Mouse (Mus musculus) limb, embryonic 15.5 days (tissue): ENCODE data around the gene Arap2. TPM values are rescaled to one million over a fixed set of nuclear protein-coding genes. Genes with fewer than 3 reads are reported as not detected.

Experiments used
- ATAC-seq: fragments of 200-750 bp; cut with Nextera tagmentation; 2 replicates; pipeline ENCODE4 v1.8.0; 2017; ENCODE audit warnings: low read depth, moderate TSS enrichment; ENCODE audit not compliant: insufficient number of reproducible peaks, low FRiP score, low TSS enrichment
- H3K27ac ChIP-seq: fragments of 300-500 bp; sonication (generic); 2 replicates; pipeline ENCODE4 v1.5.1; 2015; ENCODE audit warnings: moderate library complexity, mild to moderate bottlenecking, inconsistent platforms
- H3K27me3 ChIP-seq: fragments of 300-500 bp; sonication (generic); 2 replicates; pipeline ENCODE4 v1.6.1; 2015; ENCODE audit warnings: inconsistent platforms
- H3K36me3 ChIP-seq: fragments of 300-500 bp; sonication (generic); 2 replicates; pipeline ENCODE4 v1.6.1; 2015; ENCODE audit warnings: inconsistent platforms
- H3K4me1 ChIP-seq: fragments of 300-500 bp; sonication (generic); 2 replicates; pipeline ENCODE4 v1.6.1; 2015; ENCODE audit warnings: inconsistent platforms
- H3K4me2 ChIP-seq: fragments of 300-500 bp; sonication (generic); 2 replicates; pipeline ENCODE4 v1.6.1; 2015; ENCODE audit warnings: mild to moderate bottlenecking, inconsistent platforms
- H3K4me3 ChIP-seq: fragments of 300-500 bp; sonication (generic); 2 replicates; pipeline ENCODE4 v1.5.1; 2015; ENCODE audit warnings: mild to moderate bottlenecking, inconsistent platforms
- H3K9ac ChIP-seq: fragments of 300-500 bp; sonication (generic); 2 replicates; pipeline ENCODE4 v1.6.1; 2015; ENCODE audit warnings: inconsistent platforms
- H3K9me3 ChIP-seq: fragments of 300-500 bp; sonication (generic); 2 replicates; pipeline ENCODE4 v1.6.1; 2016; ENCODE audit warnings: inconsistent platforms
- WGBS: fragments of 180-500 bp; shearing (Covaris S2); methylation state at CpG from one replicate; pipeline ENCODE4 v1.1.7; 2015; 5-methylcytosine and 5-hydroxymethylcytosine counted together
- polyA plus RNA-seq: library from polyadenylated mRNA; unstranded; fragments of >200 nt; fragmentation: Nextera tagmentation; extraction: Ambion mirVana; gene quantifications from 2 replicates; pipeline ENCODE4 v1.2.1, GENCODE M21; 2015

Arap2 gene
- polyA plus RNA-seq, 1 experiment from 2014 or later = 12.0 TPM

DNA sequence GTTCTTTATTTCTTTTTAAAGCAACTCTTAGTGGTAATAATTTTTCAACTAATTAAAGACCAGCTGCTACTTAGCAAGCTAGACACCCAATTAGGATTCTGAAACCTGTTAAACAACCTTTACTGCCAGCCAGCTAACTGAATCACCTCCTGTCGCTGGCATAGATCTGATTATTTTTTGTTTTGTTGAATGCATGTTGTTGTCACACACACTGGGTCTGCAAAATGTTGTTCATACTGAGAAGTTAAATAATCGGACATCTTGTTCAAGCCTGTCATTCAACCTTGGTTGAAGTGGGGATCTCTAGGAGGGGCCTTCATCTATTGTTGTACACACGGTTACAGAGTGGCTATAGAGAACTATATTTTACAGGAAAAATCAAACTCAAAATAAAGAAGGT is 184.3 kb downstream of the Arap2 start:
- WGBS = 55% methylated on average over 3 of the region's 3 CpGs
- H3K9me3 ChIP-seq = no peaks in the 10 kb centered on the region
- ATAC-seq = no peak

DNA sequence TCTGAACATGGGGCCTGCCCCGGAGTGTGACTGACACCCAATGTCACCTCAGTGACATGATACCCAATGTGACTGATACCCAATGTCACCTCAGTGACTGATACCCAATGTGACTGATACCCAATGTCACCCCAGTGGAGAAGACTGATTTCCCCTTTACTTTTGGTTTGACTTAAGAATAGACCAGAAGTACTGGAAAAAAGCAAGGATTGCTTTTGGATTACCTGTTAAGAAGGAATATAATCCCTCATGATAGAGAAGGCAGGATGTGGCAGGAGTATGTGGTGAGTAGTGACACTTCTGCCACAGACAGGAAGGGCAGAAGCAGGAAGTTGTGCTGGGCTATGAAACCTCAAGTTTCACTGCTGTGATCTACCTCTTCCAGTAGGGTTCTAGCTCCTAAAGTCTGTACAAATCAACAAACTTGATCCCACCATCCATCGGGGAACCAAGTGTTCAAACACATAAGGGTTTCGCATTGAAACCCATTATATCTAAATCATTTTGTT is 191.6 kb downstream of the Arap2 start:
- ATAC-seq = no peak
- 92% methylated on average over 3 of the region's 3 CpGs for WGBS
- no peaks in the 10 kb centered on the region for H3K4me1 ChIP-seq
- H3K4me2 ChIP-seq = no peak overlapping the region
- no peaks in the 10 kb centered on the region for H3K9me3 ChIP-seq
- no peak overlapping the region for H3K4me3 ChIP-seq
- no peak overlapping the region for H3K27ac ChIP-seq
- no peaks in the 10 kb centered on the region for H3K27me3 ChIP-seq
- H3K36me3 ChIP-seq = no peaks in the 10 kb centered on the region
- no peak overlapping the region for H3K9ac ChIP-seq

More for the DNA sequence above, 184.3 kb downstream of the Arap2 start:
- H3K9ac ChIP-seq = no peak overlapping the region
- no peak overlapping the region for H3K4me2 ChIP-seq
- H3K27ac ChIP-seq = no peak overlapping the region
- H3K4me3 ChIP-seq = no peak overlapping the region
- no peaks in the 10 kb centered on the region for H3K4me1 ChIP-seq
- no peaks in the 10 kb centered on the region for H3K36me3 ChIP-seq
- H3K27me3 ChIP-seq = no peaks in the 10 kb centered on the region

Other genes starting within 250 kb of the Arap2 start
- not detected in 2 replicates for gene Dthd1, start 47.7 kb upstream of the Arap2 start, polyA plus RNA-seq